Mouse (Mus musculus) liver, adult 2 months (tissue): ENCODE data around the gene Gstz1. TPM values are rescaled to one million over a fixed set of nuclear protein-coding genes. Genes with fewer than 3 reads are reported as not detected.

Experiments
- DNase-seq: peaks from one replicate; pipeline ENCODE4 v3.0.0-alpha.2; 2011; ENCODE audit warnings: low read depth, low spot score; ENCODE audit errors: extremely low read depth
- H3K27ac ChIP-seq: fragments of 200-500 bp; replicated peaks from 2 replicates; pipeline ENCODE4 v1.5.1; 2012; ENCODE audit warnings: low read depth, mild to moderate bottlenecking, control low read depth, inconsistent platforms, low read length; ENCODE audit not compliant: insufficient read depth
- H3K27me3 ChIP-seq: fragments of 200-500 bp; 2 replicates; pipeline ENCODE4 v1.6.1; 2012; ENCODE audit warnings: mild to moderate bottlenecking, moderate library complexity, low read length, inconsistent platforms; ENCODE audit not compliant: control insufficient read depth, insufficient read depth
- H3K36me3 ChIP-seq: fragments of 200-500 bp; 2 replicates; pipeline ENCODE4 v1.6.1; 2012; ENCODE audit warnings: low read length, inconsistent platforms; ENCODE audit not compliant: control insufficient read depth, insufficient read depth
- H3K4me1 ChIP-seq: fragments of 200-500 bp; 2 replicates; pipeline ENCODE4 v1.6.1; 2011; ENCODE audit warnings: low read length; ENCODE audit not compliant: control insufficient read depth, insufficient read depth
- H3K4me3 ChIP-seq: fragments of 200-500 bp; 2 replicates; pipeline ENCODE4 v1.5.1; 2011; ENCODE audit warnings: low read depth, mild to moderate bottlenecking, control low read depth, low read length, moderate library complexity; ENCODE audit not compliant: insufficient read depth
- H3K79me2 ChIP-seq: fragments of 200-500 bp; 2 replicates; pipeline ENCODE4 v1.6.1; 2012; ENCODE audit warnings: inconsistent platforms, mild to moderate bottlenecking, low read length, moderate library complexity; ENCODE audit not compliant: control insufficient read depth, insufficient read depth
- H3K9ac ChIP-seq: fragments of 200-500 bp; 2 replicates; pipeline ENCODE4 v1.6.1; 2012; ENCODE audit warnings: low read depth, mild to moderate bottlenecking, control low read depth, inconsistent platforms, low read length
- CTCF ChIP-seq: fragments of 200-500 bp; IDR thresholded peaks from 2 replicates; pipeline ENCODE4 v1.5.1; 2011; ENCODE audit warnings: low read depth, low read length, control low read depth
- POLR2A ChIP-seq: fragments of 200-500 bp; IDR thresholded peaks from 2 replicates; pipeline ENCODE4 v1.6.1; 2011; ENCODE audit warnings: low read length, control low read depth; ENCODE audit not compliant: insufficient read depth; ENCODE audit errors: extremely low read depth
- WGBS: fragments of 180-500 bp; shearing (Covaris S2); methylation state at CpG from one replicate; pipeline ENCODE4 v1.1.7; 2018; 5-methylcytosine and 5-hydroxymethylcytosine counted together
- polyA plus RNA-seq: library from polyadenylated mRNA; depleted of rRNA; stranded (reverse); fragments of >200 nt; gene quantifications from 2 replicates; pipeline ENCODE4 v1.2.3, GENCODE M21; 2012; rRNA removed
- total RNA-seq: library from RNA; depleted of rRNA; stranded (reverse); fragments of >200 nt; gene quantifications from 2 replicates; pipeline ENCODE4 v1.2.3, GENCODE M21; 2014; rRNA removed

Gstz1 gene
- total and polyA plus RNA-seq, 2 experiments, result 816 to 1,082 TPM

DNA sequence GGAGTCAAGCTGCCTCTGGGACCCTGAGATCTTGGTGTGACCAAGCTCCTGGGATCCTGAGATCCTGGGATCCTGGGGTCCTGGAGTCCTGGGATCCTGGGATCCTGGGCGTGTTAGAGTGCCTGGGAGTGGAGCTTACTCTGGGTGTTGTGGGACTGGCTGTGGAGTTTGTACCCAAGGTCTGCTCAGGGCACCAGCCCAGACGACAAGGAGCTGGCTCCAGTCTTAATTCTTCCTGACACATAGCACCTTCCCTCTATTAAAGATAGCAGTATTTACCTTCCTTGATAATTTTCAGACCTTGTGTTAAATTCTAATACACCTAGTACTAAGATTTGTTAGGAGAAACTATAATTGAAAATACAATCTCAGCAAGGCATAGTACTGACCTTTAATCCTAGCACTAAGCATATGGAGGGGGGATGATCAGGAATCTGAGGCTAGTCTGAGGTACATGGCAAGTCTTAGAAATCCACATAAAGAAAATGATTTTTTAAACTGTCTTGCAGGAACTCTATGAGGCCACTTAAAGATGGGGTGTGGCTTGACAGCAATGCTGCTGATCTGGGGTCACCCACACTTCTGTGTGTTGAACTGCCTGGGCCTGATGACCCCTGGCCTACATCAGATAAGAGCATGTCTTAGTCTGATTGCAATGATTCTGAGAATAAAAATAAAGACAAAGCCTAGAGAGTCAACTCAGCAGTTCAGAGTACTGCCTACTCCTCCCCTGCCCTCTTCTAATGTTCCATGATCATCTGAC, 66.1 kb downstream of the Gstz1 start:
- H3K4me3 ChIP-seq, result no peak overlapping the region
- H3K27me3 ChIP-seq, result no peaks in the 10 kb centered on the region
- H3K27ac ChIP-seq, result no peak overlapping the region
- H3K4me1 ChIP-seq, result no peaks in the 10 kb centered on the region
- H3K36me3 ChIP-seq, result no peaks in the 10 kb centered on the region
- WGBS, result 88% methylated on average over 2 of the region's 2 CpGs
- DNase-seq, result no peak
- H3K9ac ChIP-seq, result no peak overlapping the region
- H3K79me2 ChIP-seq, result no peaks in the 10 kb centered on the region
- TF ChIP-seq CTCF (no peak), POLR2A (no peak)

Other genes with a start within 250 kb of the Gstz1 start
- 15.7 and 26.4 TPM in 2 replicates for gene Cipc, start 200.1 kb upstream of the Gstz1 start, total RNA-seq
- 28.4 and 36.0 TPM in 2 replicates for gene Cipc, start 200.1 kb upstream of the Gstz1 start, polyA plus RNA-seq
- gene Zdhhc22, start 156.7 kb upstream of the Gstz1 start, total RNA-seq, result not detected in 2 replicates
- not detected in 2 replicates for gene Zdhhc22, start 156.7 kb upstream of the Gstz1 start, polyA plus RNA-seq
- gene Tmem63c, start 125.8 kb upstream of the Gstz1 start, total RNA-seq, result not detected in 2 replicates
- not detected in 2 replicates for gene Tmem63c, start 125.8 kb upstream of the Gstz1 start, polyA plus RNA-seq
- gene Ngb, start 44.6 kb upstream of the Gstz1 start, total RNA-seq, result 0.13 and 0.18 TPM in 2 replicates
- 0.19 and 0.23 TPM in 2 replicates for gene Ngb, start 44.6 kb upstream of the Gstz1 start, polyA plus RNA-seq
- 11.6 and 16.2 TPM in 2 replicates for gene Pomt2, start 803 bp downstream of the Gstz1 start, total RNA-seq
- 13.0 and 14.7 TPM in 2 replicates for gene Pomt2, start 803 bp downstream of the Gstz1 start, polyA plus RNA-seq
- gene Samd15, start 52.6 kb downstream of the Gstz1 start, total RNA-seq, result not detected in 2 replicates
- gene Samd15, start 52.6 kb downstream of the Gstz1 start, polyA plus RNA-seq, result not detected in 2 replicates
- gene Tmed8, start 53.3 kb downstream of the Gstz1 start, total RNA-seq, result 1.5 and 1.6 TPM in 2 replicates
- gene Tmed8, start 53.3 kb downstream of the Gstz1 start, polyA plus RNA-seq, result 0.71 and 0.77 TPM in 2 replicates
- gene Noxred1, start 91.6 kb downstream of the Gstz1 start, total RNA-seq, result 0.34 TPM in 1 of 2 replicates, not detected in the other
- gene Noxred1, start 91.6 kb downstream of the Gstz1 start, polyA plus RNA-seq, result 0.21 and 0.23 TPM in 2 replicates
- gene Vipas39, start 119.1 kb downstream of the Gstz1 start, total RNA-seq, result 17.4 and 17.5 TPM in 2 replicates
- 9.2 and 13.3 TPM in 2 replicates for gene Vipas39, start 119.1 kb downstream of the Gstz1 start, polyA plus RNA-seq
- 88.0 and 92.9 TPM in 2 replicates for gene Ahsa1, start 119.3 kb downstream of the Gstz1 start, total RNA-seq
- 67.4 and 76.9 TPM in 2 replicates for gene Ahsa1, start 119.3 kb downstream of the Gstz1 start, polyA plus RNA-seq
- 0.18 and 0.27 TPM in 2 replicates for gene Ism2, start 152.5 kb downstream of the Gstz1 start, total RNA-seq
- 0.28 and 0.60 TPM in 2 replicates for gene Ism2, start 152.5 kb downstream of the Gstz1 start, polyA plus RNA-seq
- gene Sptlc2, start 241.2 kb downstream of the Gstz1 start, total RNA-seq, result 13.8 and 14.4 TPM in 2 replicates
- gene Sptlc2, start 241.2 kb downstream of the Gstz1 start, polyA plus RNA-seq, result 4.3 and 6.5 TPM in 2 replicates